In the genomic region with DNA sequence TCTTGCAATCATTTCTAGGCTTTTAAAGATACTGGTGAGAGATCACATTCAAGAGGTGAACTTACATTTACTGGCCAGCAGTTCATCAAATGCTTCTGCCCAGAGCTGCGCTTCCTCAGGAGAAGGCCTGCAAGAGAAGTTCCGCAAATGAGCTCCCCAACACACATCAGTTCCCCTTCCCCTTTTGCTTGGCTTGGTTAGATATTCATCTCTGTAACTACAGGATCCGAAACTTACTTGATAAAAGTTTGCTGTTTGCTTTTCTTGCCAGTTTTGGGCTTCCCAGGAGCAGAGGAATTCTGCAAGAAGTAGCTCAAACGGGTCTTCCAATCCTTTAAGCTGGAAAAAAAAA, we compare ENCODE assay signal across 9 mouse cellular contexts. TPM values are rescaled to one million over a fixed set of nuclear protein-coding genes. Genes with fewer than 3 reads are reported as not detected.
DNase-seq lines count a peak whose midpoint lies in the region; ATAC-seq lines count a peak whose summit lies in the region.
"Had no signal": no experiment of that assay in that cellular context is flagged by ENCODE, and none has a peak within 500 bp of the region (broad histone marks: within the 10 kb centered on the region; RNA-seq: fewer than 3 reads in every experiment).

No protein-coding gene starts in this region.

- peak overlapping the region; percentile 80 for H3K4me2 ChIP-seq in kidney, embryonic 15.5 days
- peak overlapping the region; percentile 72 for H3K4me2 ChIP-seq in embryonic facial prominence, embryonic 14.5 days (ENCODE audit: low read depth, low read length)
- H3K4me2 ChIP-seq in intestine, embryonic 15.5 days (replicated peaks), result peak overlapping the region; percentile 70
- H3K4me2 ChIP-seq in midbrain, embryonic 12.5 days (replicated peaks), result peak overlapping the region; percentile 78

- no peaks in the 10 kb centered on the region for H3K9me3 ChIP-seq in kidney, embryonic 15.5 days (replicated peaks)
- no peaks in the 10 kb centered on the region for H3K9me3 ChIP-seq in embryonic facial prominence, embryonic 14.5 days (ENCODE audit: control insufficient read depth, low read length)
- H3K9me3 ChIP-seq in intestine, embryonic 15.5 days, result no peaks in the 10 kb centered on the region
- H3K9me3 ChIP-seq in midbrain, embryonic 12.5 days, result no peaks in the 10 kb centered on the region

- no peaks in the 10 kb centered on the region for H3K36me3 ChIP-seq in kidney, embryonic 15.5 days
- H3K36me3 ChIP-seq in embryonic facial prominence, embryonic 14.5 days (ENCODE audit: control insufficient read depth, insufficient read depth, low read length), result peaks cover 14% of the 10 kb centered on the region
- H3K36me3 ChIP-seq in intestine, embryonic 15.5 days, result no peaks in the 10 kb centered on the region
- peaks cover 14% of the 10 kb centered on the region; the same call in 1 of the 2 replicates for H3K36me3 ChIP-seq in midbrain, embryonic 12.5 days

- 63% methylated on average over 4 of the region's 4 CpGs for WGBS in kidney, embryonic 15.5 days
- 64% methylated on average over 4 of the region's 4 CpGs for WGBS in embryonic facial prominence, embryonic 14.5 days
- 72% methylated on average over 4 of the region's 4 CpGs for WGBS in intestine, embryonic 15.5 days
- WGBS in midbrain, embryonic 12.5 days, result 64% methylated on average over 4 of the region's 4 CpGs

- H3K4me3 ChIP-seq in kidney, embryonic 15.5 days (replicated peaks), result peak overlapping the region; percentile 68
- H3K4me3 ChIP-seq in embryonic facial prominence, embryonic 14.5 days (ENCODE audit: low read depth, low read length), result peak overlapping the region; percentile 71
- H3K4me3 ChIP-seq in intestine, embryonic 15.5 days (replicated peaks), result peak overlapping the region; percentile 53
- H3K4me3 ChIP-seq in midbrain, embryonic 12.5 days, result peak overlapping the region; percentile 66

- no peak overlapping the region for H3K27ac ChIP-seq in kidney, embryonic 15.5 days
- no peak overlapping the region for H3K27ac ChIP-seq in embryonic facial prominence, embryonic 14.5 days (replicated peaks; ENCODE audit: low read depth, low read length)
- no peak overlapping the region for H3K27ac ChIP-seq in intestine, embryonic 15.5 days
- H3K27ac ChIP-seq in midbrain, embryonic 12.5 days (replicated peaks), result no peak overlapping the region

- DNase-seq in kidney, adult 9 months, result no peak
- no peak for DNase-seq in embryonic facial prominence, embryonic 14.5 days (ENCODE audit: low spot score)

- H3K4me1 ChIP-seq in kidney, embryonic 15.5 days, result peaks cover 17% of the 10 kb centered on the region
- 0 out of 2 replicates have a peak, but pooled peaks cover 7% of the 10 kb centered on the region for H3K4me1 ChIP-seq in embryonic facial prominence, embryonic 14.5 days (ENCODE audit: control insufficient read depth, insufficient read depth, low read length)
- H3K4me1 ChIP-seq in intestine, embryonic 15.5 days (replicated peaks), result 0 out of 2 replicates have a peak, but pooled peaks cover 3% of the 10 kb centered on the region
- H3K4me1 ChIP-seq in midbrain, embryonic 12.5 days, result peaks cover 17% of the 10 kb centered on the region

- no peak overlapping the region for H3K9ac ChIP-seq in kidney, embryonic 15.5 days
- H3K9ac ChIP-seq in embryonic facial prominence, embryonic 14.5 days (ENCODE audit: low read depth, low read length), result peak overlapping the region; percentile 69
- H3K9ac ChIP-seq in intestine, embryonic 15.5 days, result 0 out of 2 replicates have a peak overlapping the region, but pooled peaks have one; percentile 60
- H3K9ac ChIP-seq in midbrain, embryonic 12.5 days (replicated peaks), result peak overlapping the region; percentile 69

- ATAC-seq in kidney, embryonic 15.5 days (replicated peaks; ENCODE audit: low FRiP score), result no peak
- no peak for ATAC-seq in embryonic facial prominence, embryonic 14.5 days (ENCODE audit: low read depth)
- ATAC-seq in intestine, embryonic 15.5 days, result no peak
- no peak for ATAC-seq in midbrain, embryonic 12.5 days (ENCODE audit: low FRiP score, low read depth)
- ATAC-seq in activated CD4-positive, CD25-positive, alpha-beta regulatory T cell, adult 4 months, result no peak
- no peak for ATAC-seq in erythroblast, adult 5-6 weeks (replicated peaks; ENCODE audit: low FRiP score, poor library complexity, severe bottlenecking)
- no peak for ATAC-seq in cerebellum, adult (ENCODE audit: insufficient number of reproducible peaks, low FRiP score, low TSS enrichment)
- ATAC-seq: Patski had no signal

- H3K27me3 ChIP-seq in kidney, embryonic 15.5 days, result no peaks in the 10 kb centered on the region
- no peaks in the 10 kb centered on the region for H3K27me3 ChIP-seq in embryonic facial prominence, embryonic 14.5 days (replicated peaks; ENCODE audit: control insufficient read depth, insufficient read depth, low read length)
- H3K27me3 ChIP-seq in intestine, embryonic 15.5 days (replicated peaks), result no peaks in the 10 kb centered on the region
- no peaks in the 10 kb centered on the region for H3K27me3 ChIP-seq in midbrain, embryonic 12.5 days
- H3K27me3 ChIP-seq: Patski had no signal

RNA-seq across cellular contexts. Expression of a gene that starts 1.3 kb away (rescaled TPM):
- polyA plus RNA-seq in kidney, embryonic 15.5 days (2015; fragmentation: Nextera tagmentation; extraction: Ambion mirVana), result 32.1 and 41.6 TPM in 2 replicates
- 49.2 and 52.4 TPM in 2 replicates for polyA plus RNA-seq in embryonic facial prominence, embryonic 14.5 days (2014; fragmentation: Nextera tagmentation; extraction: Ambion mirVana)
- polyA plus RNA-seq in intestine, embryonic 15.5 days (2015; fragmentation: Nextera tagmentation; extraction: Ambion mirVana), result 39.4 and 47.4 TPM in 2 replicates
- polyA plus RNA-seq in midbrain, embryonic 12.5 days (2016; fragmentation: Nextera tagmentation; extraction: Ambion mirVana), result 108 and 111 TPM in 2 replicates
- polyA plus RNA-seq in activated CD4-positive, CD25-positive, alpha-beta regulatory T cell, adult 4 months (2017; shearing (Covaris generic)), result 10 to 100 TPM; 22.0 to 23.6 TPM
- 48.0 and 60.0 TPM in 2 replicates for total RNA-seq in erythroblast, adult 5-6 weeks (2015; ENCODE audit: low replicate concordance)
- 26.3 and 40.9 TPM in 2 replicates for total RNA-seq in erythroblast, adult 5-6 weeks (2017; ENCODE audit: low replicate concordance)
